Mouse (Mus musculus) thymus, postnatal 25 days (tissue): ENCODE data around the gene Mpnd.
A peak's percentile ranks its signal among the peaks of the same experiment; 100 is the strongest.
"Not testable (repeated sequence)": the region's sequence is repeated elsewhere in the genome, so short reads cannot be mapped to it uniquely, and the experiment has no call there.

Source experiments
- DNase-seq: peaks from one replicate; pipeline ENCODE4 v3.0.0; 2022

Gene Mpnd

GRCm38 (mm10) chr17:56038583-56039261 lies 33.2 kb downstream of the Mpnd start:
- no peak for DNase-seq

GRCm38 (mm10) chr17:56039345-56039744 lies 33.8 kb downstream of the Mpnd start:
- DNase-seq = no peak

- peak; percentile 96 for DNase-seq
These were observed 34.7 kb downstream of the Mpnd start, which contains the start of gene Chaf1a for GRCm38 (mm10) chr17:56040030-56040856. Gene Chaf1a, plus strand, starts transcription at chr17:56040439.

- DNase-seq = no peak
These were observed 35.3 kb downstream of the Mpnd start for GRCm38 (mm10) chr17:56040857-56041163.

GRCm38 (mm10) chr17:56051369-56051768 lies 45.9 kb downstream of the Mpnd start:
- no peak for DNase-seq

- DNase-seq = no peak
These were observed 49.4 kb downstream of the Mpnd start for GRCm38 (mm10) chr17:56054938-56055337.

- no peak for DNase-seq
These were observed 50.6 kb downstream of the Mpnd start for GRCm38 (mm10) chr17:56055945-56056678.

- DNase-seq = no peak
These were observed 52.0 kb downstream of the Mpnd start for GRCm38 (mm10) chr17:56057381-56058120.

- DNase-seq = no peak
These were observed 56.6 kb downstream of the Mpnd start for GRCm38 (mm10) chr17:56062081-56062480.

GRCm38 (mm10) chr17:56065715-56066114 lies 60.2 kb downstream of the Mpnd start:
- not testable (repeated sequence) for DNase-seq
